Mouse (Mus musculus) c-Kit-positive CD71-positive TER-119-positive erythroid progenitor cells, embryonic 14.5 days (primary cell): ENCODE measurements around the gene Hhat.

ENCODE experiments used
- DNase-seq: peaks from one replicate; pipeline ENCODE4 v3.0.0-alpha.2; 2013; ENCODE audit warnings: low spot score

Hhat gene

GRCm38 (mm10) chr1:192785046-192785961 is 14.3 kb upstream of the Hhat start:
- no peak for DNase-seq

- no peak for DNase-seq
Observed at GRCm38 (mm10) chr1:192784374-192784773, 13.4 kb upstream of the Hhat start.

DNA sequence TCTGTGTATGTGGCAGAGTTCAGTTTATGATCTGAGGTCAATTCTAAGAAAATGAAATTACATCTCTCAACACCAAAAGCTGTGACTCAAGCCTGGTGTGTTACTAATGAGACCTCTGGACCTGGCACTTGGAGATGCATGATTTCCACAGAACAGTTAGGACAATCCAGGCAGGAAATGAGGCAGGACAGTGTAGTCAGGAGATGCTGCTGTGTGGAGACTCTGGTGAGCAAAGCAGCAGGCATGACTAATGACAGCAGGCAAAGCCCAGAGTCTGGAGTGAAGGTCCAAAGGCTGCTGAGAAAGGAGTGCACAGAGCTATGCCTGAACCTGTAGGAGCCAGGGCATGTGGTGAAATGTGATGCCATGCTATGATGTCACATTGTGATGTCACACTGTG is 10.2 kb upstream of the Hhat start:
- no peak for DNase-seq

DNA sequence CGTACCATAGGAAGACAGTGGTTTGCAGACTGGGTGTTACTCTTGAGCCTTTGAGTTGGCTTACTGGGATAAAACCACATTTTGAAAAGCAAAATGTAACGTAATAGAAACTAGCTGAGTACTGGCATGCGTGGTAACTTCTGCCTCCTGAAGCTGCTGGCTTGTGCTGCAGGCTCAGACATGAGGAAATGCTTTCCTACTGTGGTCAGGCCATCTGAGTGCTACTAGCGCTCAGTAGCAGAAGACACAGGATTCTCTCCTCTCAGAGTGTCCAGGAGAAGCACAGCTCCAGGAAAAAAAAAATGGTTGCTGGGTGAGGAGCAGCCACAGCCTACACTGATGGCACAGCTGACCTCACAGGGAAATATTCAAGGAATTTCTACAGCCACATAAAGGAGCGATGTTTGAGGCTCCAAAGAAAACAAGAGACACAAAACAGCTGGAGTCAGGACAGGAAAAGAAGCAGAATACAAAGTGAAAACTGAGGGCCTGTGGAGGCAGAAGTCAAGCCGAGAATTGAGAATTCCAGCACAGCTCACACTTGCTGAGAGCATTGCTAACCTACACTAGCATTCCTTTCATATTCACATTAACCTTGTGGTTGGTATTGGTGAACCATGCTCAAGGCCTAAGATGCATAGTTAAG is 8.0 kb upstream of the Hhat start:
- no peak for DNase-seq

GRCm38 (mm10) chr1:192778206-192778605 is 7.2 kb upstream of the Hhat start:
- no peak for DNase-seq

GRCm38 (mm10) chr1:192770130-192770494 is 911 bp downstream of the Hhat start:
- DNase-seq = no peak

GRCm38 (mm10) chr1:192765531-192765930 is 5.5 kb downstream of the Hhat start:
- no peak for DNase-seq

- DNase-seq = no peak
Observed at GRCm38 (mm10) chr1:192764547-192764946, 6.5 kb downstream of the Hhat start.

DNA sequence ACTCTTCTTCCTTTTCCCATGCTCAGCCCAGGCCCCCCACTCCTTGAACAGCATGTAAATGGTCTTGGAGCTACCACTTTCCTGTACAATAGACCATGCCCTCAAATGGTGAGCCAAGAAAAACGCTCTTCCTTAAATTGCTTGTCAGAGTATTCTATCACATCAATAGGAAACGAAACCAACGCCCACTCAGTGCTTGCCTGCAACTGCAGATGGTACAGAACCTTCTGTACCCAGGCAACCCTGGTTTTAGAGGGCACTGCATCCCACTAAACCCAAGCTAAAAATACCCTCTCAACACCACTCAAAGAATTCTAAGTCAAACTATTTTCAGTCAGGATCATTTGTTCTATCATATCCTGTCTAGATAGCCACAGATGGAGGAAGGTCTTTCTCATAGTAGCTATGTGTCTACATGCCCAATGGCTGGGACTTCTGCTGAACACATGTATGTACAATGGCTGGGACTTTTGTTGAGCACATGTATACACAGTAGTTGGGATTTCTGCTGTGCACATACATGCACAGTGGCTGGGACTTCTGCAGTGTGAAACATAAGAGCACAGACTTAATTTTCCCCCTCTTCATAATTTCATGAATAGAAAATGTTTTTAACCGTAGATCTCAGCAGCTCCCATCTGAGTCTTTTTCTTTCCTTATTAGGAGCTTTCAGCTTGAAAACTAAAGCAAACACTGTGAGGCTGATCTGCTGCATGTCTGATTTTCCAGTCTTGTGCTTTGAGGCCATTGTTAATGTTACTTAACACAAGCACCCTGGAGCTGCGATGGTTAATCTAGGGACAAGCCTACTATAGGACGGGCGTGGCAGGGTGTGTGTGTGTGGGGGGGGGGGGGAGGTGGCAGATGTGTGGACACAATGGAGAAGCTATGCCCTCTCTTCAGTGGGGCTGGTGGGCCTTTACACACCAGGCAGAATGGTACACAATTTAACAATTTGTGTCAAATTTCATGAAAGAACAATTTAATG is 7.8 kb downstream of the Hhat start:
- no peak for DNase-seq

GRCm38 (mm10) chr1:192756674-192757073 is 14.3 kb downstream of the Hhat start:
- no peak for DNase-seq

DNA sequence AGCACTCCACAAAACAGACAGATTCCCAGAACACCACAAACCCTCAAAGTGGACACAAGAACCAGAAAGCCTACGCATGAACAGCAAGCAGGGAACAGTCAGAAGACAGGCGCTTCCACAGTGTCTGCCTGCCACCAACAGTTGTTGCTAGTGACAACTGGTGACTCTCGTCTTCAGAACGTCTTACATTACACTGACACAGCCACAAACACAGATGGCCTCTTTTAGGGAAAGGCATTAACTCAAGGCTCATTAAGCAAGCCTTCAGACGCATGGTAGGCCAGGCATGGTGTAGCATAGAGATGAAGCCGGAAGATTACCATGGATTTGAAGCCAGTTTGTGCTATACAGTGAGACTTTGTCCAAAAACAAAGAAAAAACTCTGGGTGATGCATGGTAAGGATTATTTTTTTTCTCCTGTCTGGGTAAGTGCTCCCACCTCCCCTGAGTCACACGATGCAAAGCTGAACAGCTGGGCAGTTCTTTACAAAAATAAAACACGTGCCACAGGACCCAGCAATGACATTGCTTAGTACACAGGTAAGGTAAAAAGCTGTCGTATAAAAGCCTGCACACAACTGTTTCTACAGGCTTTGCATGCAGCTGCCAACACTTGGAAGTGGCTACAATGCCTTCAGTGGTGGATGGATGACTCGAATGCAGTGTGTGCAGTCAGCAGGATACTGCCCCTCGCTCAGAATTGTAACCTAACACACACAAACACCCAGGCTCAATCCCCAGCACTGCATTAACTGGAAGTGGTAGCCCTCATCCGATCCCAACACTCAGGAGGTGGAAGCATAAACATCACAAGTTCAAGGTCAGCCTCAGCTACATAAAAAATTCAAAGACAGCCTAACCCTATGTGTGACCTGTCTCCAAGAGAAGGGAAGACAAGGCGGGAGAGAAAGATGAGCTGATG is 15.1 kb downstream of the Hhat start:
- no peak for DNase-seq

DNA sequence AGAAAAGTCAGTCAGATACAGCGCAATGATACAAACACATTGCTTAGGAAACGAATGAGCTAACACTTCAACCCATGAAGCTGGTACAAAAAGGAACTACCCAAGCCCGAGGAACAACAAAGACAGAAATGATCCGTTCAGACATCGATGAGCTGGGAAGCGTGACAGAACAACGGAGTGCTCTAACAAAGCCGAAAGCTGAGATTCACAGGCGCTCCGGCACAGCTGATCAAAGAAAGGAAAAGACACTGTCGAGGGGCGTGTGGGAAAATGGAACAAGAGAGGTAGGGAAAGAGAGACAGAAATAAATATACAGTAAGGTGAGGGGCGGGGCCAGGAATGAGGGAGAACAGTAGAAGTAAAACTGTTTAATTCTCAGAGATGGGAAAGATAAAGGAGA is 15.8 kb downstream of the Hhat start:
- DNase-seq = no peak

DNA sequence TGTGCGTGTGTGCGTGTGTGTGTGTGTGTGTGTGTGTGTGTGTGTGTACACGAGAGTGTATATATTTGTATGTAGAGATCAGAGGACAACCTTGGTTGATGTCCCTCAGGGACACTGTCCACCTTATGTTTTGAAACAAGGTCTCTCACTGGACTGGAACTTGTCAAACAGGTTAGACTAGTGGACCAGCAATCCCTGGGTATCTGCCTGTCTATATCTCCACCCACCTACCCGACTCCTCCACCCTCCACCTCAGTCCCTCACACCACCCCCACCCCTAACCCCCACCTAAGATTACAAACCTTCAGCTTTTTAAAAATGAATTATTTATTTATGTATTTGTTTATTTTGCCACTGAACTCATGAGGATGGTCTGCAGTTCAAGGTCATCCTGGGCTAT is 16.8 kb downstream of the Hhat start:
- DNase-seq = no peak

DNA sequence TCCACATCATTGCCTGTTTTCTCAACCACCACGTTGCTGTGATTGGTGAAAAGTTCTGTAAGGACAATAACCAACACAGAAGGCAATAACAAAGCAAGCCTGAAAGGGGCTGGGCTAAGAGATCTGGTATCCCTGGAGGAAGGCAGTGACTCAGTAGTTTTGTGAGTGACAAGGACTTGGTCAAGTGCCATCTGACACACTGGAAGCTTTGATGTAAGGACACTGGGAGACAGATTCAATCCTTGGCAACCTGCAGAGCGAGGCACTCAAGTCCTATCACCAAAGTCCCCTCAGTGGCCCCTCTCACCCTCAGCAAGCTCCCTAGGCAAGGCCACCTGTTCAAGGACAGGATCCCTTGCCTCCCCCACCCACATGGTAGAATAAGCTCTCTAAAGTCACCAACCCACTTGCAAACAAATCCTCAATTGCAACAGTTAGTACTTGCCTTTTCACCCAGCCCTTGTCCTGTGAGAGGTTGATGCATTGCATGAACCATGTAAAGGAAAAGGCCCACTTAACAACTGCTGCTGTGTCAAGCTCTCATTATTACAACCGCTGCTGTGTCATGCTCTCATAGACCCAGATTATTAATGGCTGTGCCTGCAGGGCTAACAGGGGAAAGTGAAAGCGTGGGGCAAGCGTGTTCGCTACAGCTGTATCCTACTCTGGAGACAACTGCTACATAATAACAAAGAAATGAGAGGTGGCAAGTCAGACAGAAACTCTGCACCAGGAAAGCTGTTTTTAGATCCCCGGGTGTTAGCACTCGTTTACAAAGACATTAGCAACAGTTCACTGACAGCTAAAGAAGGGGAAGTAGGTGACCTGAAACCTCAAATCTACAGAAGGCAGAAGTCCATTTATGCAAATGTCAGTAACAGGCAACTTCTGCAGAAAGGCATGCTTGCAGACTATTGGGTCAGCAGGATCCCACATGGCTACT is 18.1 kb downstream of the Hhat start:
- no peak for DNase-seq

DNA sequence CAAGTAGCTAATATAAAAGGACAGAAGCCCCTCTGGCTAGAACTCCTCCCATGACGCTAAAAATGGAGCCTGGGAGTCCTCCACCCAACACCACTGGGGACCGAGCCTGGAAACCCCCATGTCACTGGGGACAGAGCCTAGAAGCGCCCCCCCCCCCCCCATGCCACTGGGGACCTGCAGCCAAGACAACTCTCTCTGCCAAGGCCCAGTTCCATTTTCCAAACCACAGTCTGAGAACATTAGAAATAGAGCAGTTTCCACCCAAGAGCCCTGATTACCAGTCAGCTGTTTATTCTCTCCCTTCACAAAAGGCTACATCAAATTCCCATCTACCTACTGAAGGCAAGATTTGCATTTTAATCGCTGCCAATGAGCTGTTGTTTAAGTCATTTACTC is 21.0 kb downstream of the Hhat start:
- DNase-seq = no peak

GRCm38 (mm10) chr1:192749270-192750041 is 21.6 kb downstream of the Hhat start:
- DNase-seq = no peak

DNA sequence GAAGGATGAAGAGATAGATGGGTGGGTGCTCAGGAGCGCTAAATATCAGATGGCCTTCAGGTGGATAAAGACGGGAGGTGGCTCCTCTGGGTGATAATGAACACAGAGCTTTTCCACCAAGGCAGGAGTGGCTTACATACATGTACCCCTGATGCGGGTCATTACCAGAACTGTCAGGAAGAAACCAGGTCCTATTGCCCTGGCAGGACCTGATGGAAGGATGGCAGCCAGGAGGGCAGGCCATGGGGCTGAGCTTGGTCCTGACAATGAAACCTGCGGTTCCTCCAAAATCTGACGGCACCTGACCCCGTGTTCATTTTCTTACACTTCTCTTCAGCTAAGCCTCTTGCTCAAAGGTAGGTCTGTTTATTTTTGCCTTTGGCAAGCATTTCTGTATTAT is 24.8 kb downstream of the Hhat start:
- peak; percentile 12 for DNase-seq

DNA sequence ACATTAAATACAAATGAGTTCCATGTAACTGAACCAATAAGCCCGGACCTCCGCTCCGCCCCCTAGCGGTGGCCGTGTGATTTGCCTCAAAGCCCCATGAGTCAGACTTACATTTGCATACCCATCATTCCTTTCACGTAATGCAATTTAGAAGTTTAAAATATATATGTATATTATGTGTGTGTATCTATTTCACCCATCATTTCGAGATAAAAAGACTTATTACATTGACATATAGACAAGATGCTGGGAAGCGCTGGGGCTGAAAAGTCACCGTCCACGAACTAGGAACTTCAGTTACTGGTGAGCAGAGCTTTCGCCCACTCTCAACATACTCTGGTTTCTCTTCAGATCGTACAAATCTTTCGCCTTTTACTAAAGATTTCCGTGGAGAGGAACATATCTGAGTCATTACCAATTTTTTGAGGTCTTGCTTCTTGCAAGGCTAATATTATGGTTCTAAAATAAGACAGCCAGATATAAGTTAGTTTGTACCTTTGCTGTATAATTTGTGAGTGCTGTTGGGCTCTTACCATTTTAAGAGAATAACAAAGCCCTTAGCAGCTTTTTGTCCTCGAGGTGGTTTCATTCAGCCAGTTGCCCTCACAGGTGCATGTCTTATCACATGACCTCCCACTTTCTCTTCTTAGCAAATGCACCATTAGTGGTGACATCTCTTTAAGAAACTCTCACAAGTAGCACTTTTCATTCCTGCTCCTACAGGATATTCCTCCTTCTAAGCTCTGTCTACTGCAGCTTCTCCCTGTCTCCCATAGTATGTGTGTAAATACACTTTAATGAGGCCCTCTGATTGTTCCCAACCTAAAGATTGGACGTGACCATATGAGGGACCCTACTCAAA is 25.6 kb downstream of the Hhat start:
- peak; percentile 78 for DNase-seq
